Mouse (Mus musculus): Measurements from ENCODE around the gene Sfn. TPM values are rescaled to one million over a fixed set of nuclear protein-coding genes. Genes with fewer than 3 reads are reported as not detected.

The Sfn gene
- polyA plus RNA-seq, 1 experiment from 2014 or later, result 23.7 TPM

- no peaks in the 10 kb centered on the region; the same call in 1 of the 2 replicates for H3K4me1 ChIP-seq (ENCODE audit: insufficient read depth, low read depth, low read length)
- TF ChIP-seq EP300 (IDR thresholded peaks at IDR 0.05) (no peak), CTCF (IDR thresholded peaks at IDR 0.05) (no peak)
- WGBS, result 82% methylated on average over 10 of the region's 10 CpGs
- no peaks in the 10 kb centered on the region for H3K36me3 ChIP-seq (ENCODE audit: insufficient read depth, low read length)
- H3K4me3 ChIP-seq (ENCODE audit: low read depth, low read length), result no peak overlapping the region
- H3K9me3 ChIP-seq (ENCODE audit: low read length), result no peaks in the 10 kb centered on the region
- H3K27ac ChIP-seq (ENCODE audit: low read length), result no peak overlapping the region
- no peak overlapping the region for H3K9ac ChIP-seq (replicated peaks; ENCODE audit: low read depth)
- H3K27me3 ChIP-seq (replicated peaks; ENCODE audit: insufficient read depth, low read length), result no peaks in the 10 kb centered on the region
- no peak for ATAC-seq
- no peak for DNase-seq (ENCODE audit: low spot score)
- H3K4me2 ChIP-seq (replicated peaks; ENCODE audit: low read depth, low read length), result no peak overlapping the region
These were observed 32.5 kb downstream of the Sfn start for GRCm38 (mm10) chr4:133569291-133570065.

GRCm38 (mm10) chr4:133567251-133567650 lies 34.7 kb downstream of the Sfn start:
- Histone ChIP-seq H3K27me3 (replicated peaks; ENCODE audit: insufficient read depth, low read length) (no peaks in the 10 kb centered on the region), H3K27ac (ENCODE audit: low read length) (no peak overlapping the region), H3K36me3 (ENCODE audit: insufficient read depth, low read length) (no peaks in the 10 kb centered on the region), H3K4me2 (replicated peaks; ENCODE audit: low read depth, low read length) (no peak overlapping the region), H3K4me3 (ENCODE audit: low read depth, low read length) (no peak overlapping the region), H3K9me3 (ENCODE audit: low read length) (no peaks in the 10 kb centered on the region), H3K4me1 (ENCODE audit: insufficient read depth, low read depth, low read length) (no peaks in the 10 kb centered on the region), H3K9ac (replicated peaks; ENCODE audit: low read depth) (no peak overlapping the region)
- ATAC-seq, result no peak
- TF ChIP-seq EP300 (IDR thresholded peaks at IDR 0.05) (no peak), CTCF (IDR thresholded peaks at IDR 0.05) (no peak)
- DNase-seq (ENCODE audit: low spot score), result no peak
- 21% methylated on average over 8 of the region's 8 CpGs for WGBS

GRCm38 (mm10) chr4:133563123-133563571 lies 38.8 kb downstream of the Sfn start:
- WGBS, result 54% methylated on average over 11 of the region's 11 CpGs
- no peaks in the 10 kb centered on the region for H3K36me3 ChIP-seq (ENCODE audit: insufficient read depth, low read length)
- TF ChIP-seq EP300 (IDR thresholded peaks at IDR 0.05), result no peak
- no peak for TF ChIP-seq CTCF (IDR thresholded peaks at IDR 0.05)
- H3K9me3 ChIP-seq (ENCODE audit: low read length), result no peaks in the 10 kb centered on the region
- H3K4me3 ChIP-seq (ENCODE audit: low read depth, low read length), result no peak overlapping the region
- no peaks in the 10 kb centered on the region for H3K27me3 ChIP-seq (replicated peaks; ENCODE audit: insufficient read depth, low read length)
- no peak overlapping the region for H3K27ac ChIP-seq (ENCODE audit: low read length)
- no peaks in the 10 kb centered on the region for H3K4me1 ChIP-seq (ENCODE audit: insufficient read depth, low read depth, low read length)
- no peak overlapping the region for H3K9ac ChIP-seq (replicated peaks; ENCODE audit: low read depth)
- no peak for ATAC-seq
- no peak overlapping the region for H3K4me2 ChIP-seq (replicated peaks; ENCODE audit: low read depth, low read length)
- DNase-seq (ENCODE audit: low spot score), result no peak

GRCm38 (mm10) chr4:133561622-133562021 lies 40.3 kb downstream of the Sfn start:
- 63% methylated on average over 4 of the region's 4 CpGs for WGBS
- H3K9me3 ChIP-seq (ENCODE audit: low read length), result no peaks in the 10 kb centered on the region
- H3K27me3 ChIP-seq (replicated peaks; ENCODE audit: insufficient read depth, low read length), result no peaks in the 10 kb centered on the region
- TF ChIP-seq EP300 (IDR thresholded peaks at IDR 0.05), result no peak
- no peak for TF ChIP-seq CTCF (IDR thresholded peaks at IDR 0.05)
- no peaks in the 10 kb centered on the region for H3K36me3 ChIP-seq (ENCODE audit: insufficient read depth, low read length)
- H3K4me1 ChIP-seq (ENCODE audit: insufficient read depth, low read depth, low read length), result no peaks in the 10 kb centered on the region
- no peak overlapping the region for H3K4me3 ChIP-seq (ENCODE audit: low read depth, low read length)
- ATAC-seq, result no peak
- H3K27ac ChIP-seq (ENCODE audit: low read length), result no peak overlapping the region
- no peak for DNase-seq (ENCODE audit: low spot score)
- no peak overlapping the region for H3K9ac ChIP-seq (replicated peaks; ENCODE audit: low read depth)
- H3K4me2 ChIP-seq (replicated peaks; ENCODE audit: low read depth, low read length), result no peak overlapping the region

- no peak for TF ChIP-seq EP300 (IDR thresholded peaks at IDR 0.05)
- TF ChIP-seq CTCF (IDR thresholded peaks at IDR 0.05), result no peak
- WGBS, result 68% methylated on average over 4 of the region's 4 CpGs
- Histone ChIP-seq H3K4me2 (replicated peaks; ENCODE audit: low read depth, low read length) (no peak overlapping the region), H3K36me3 (ENCODE audit: insufficient read depth, low read length) (no peaks in the 10 kb centered on the region), H3K9me3 (ENCODE audit: low read length) (no peaks in the 10 kb centered on the region), H3K27me3 (replicated peaks; ENCODE audit: insufficient read depth, low read length) (no peaks in the 10 kb centered on the region), H3K4me1 (ENCODE audit: insufficient read depth, low read depth, low read length) (no peaks in the 10 kb centered on the region), H3K9ac (replicated peaks; ENCODE audit: low read depth) (no peak overlapping the region), H3K4me3 (ENCODE audit: low read depth, low read length) (no peak overlapping the region), H3K27ac (ENCODE audit: low read length) (no peak overlapping the region)
- ATAC-seq, result no peak
- no peak for DNase-seq (ENCODE audit: low spot score)
These were observed 42.1 kb downstream of the Sfn start for GRCm38 (mm10) chr4:133559846-133560245.

GRCm38 (mm10) chr4:133557041-133557717 lies 44.8 kb downstream of the Sfn start:
- WGBS, result 25% methylated on average over 10 of the region's 10 CpGs
- Histone ChIP-seq H3K27ac (ENCODE audit: low read length) (no peak overlapping the region), H3K9ac (replicated peaks; ENCODE audit: low read depth) (no peak overlapping the region), H3K36me3 (ENCODE audit: insufficient read depth, low read length) (no peaks in the 10 kb centered on the region), H3K9me3 (ENCODE audit: low read length) (no peaks in the 10 kb centered on the region), H3K4me1 (ENCODE audit: insufficient read depth, low read depth, low read length) (no peaks in the 10 kb centered on the region), H3K4me2 (replicated peaks; ENCODE audit: low read depth, low read length) (no peak overlapping the region), H3K27me3 (replicated peaks; ENCODE audit: insufficient read depth, low read length) (no peaks in the 10 kb centered on the region), H3K4me3 (ENCODE audit: low read depth, low read length) (no peak overlapping the region)
- TF ChIP-seq EP300 (IDR thresholded peaks at IDR 0.05) (no peak), CTCF (IDR thresholded peaks at IDR 0.05) (no peak)
- no peak for ATAC-seq
- no peak for DNase-seq (ENCODE audit: low spot score)

Measured in lung, postnatal 0 days (tissue).